Mouse (Mus musculus) liver, adult 2 months (tissue): ENCODE measurements around the gene Abl1. TPM values are rescaled to one million over a fixed set of nuclear protein-coding genes. Genes with fewer than 3 reads are reported as not detected.

Experiments used
- DNase-seq: peaks from one replicate; pipeline ENCODE4 v3.0.0-alpha.2; 2011; ENCODE audit warnings: low read depth, low spot score; ENCODE audit errors: extremely low read depth
- H3K27ac ChIP-seq: fragments of 200-500 bp; replicated peaks from 2 replicates; pipeline ENCODE4 v1.5.1; 2012; ENCODE audit warnings: low read depth, mild to moderate bottlenecking, control low read depth, inconsistent platforms, low read length; ENCODE audit not compliant: insufficient read depth
- H3K27me3 ChIP-seq: fragments of 200-500 bp; 2 replicates; pipeline ENCODE4 v1.6.1; 2012; ENCODE audit warnings: mild to moderate bottlenecking, moderate library complexity, low read length, inconsistent platforms; ENCODE audit not compliant: control insufficient read depth, insufficient read depth
- H3K36me3 ChIP-seq: fragments of 200-500 bp; 2 replicates; pipeline ENCODE4 v1.6.1; 2012; ENCODE audit warnings: low read length, inconsistent platforms; ENCODE audit not compliant: control insufficient read depth, insufficient read depth
- H3K4me1 ChIP-seq: fragments of 200-500 bp; 2 replicates; pipeline ENCODE4 v1.6.1; 2011; ENCODE audit warnings: low read length; ENCODE audit not compliant: control insufficient read depth, insufficient read depth
- H3K4me3 ChIP-seq: fragments of 200-500 bp; 2 replicates; pipeline ENCODE4 v1.5.1; 2011; ENCODE audit warnings: low read depth, mild to moderate bottlenecking, control low read depth, low read length, moderate library complexity; ENCODE audit not compliant: insufficient read depth
- H3K79me2 ChIP-seq: fragments of 200-500 bp; 2 replicates; pipeline ENCODE4 v1.6.1; 2012; ENCODE audit warnings: inconsistent platforms, mild to moderate bottlenecking, low read length, moderate library complexity; ENCODE audit not compliant: control insufficient read depth, insufficient read depth
- H3K9ac ChIP-seq: fragments of 200-500 bp; 2 replicates; pipeline ENCODE4 v1.6.1; 2012; ENCODE audit warnings: low read depth, mild to moderate bottlenecking, control low read depth, inconsistent platforms, low read length
- CTCF ChIP-seq: fragments of 200-500 bp; IDR thresholded peaks from 2 replicates; pipeline ENCODE4 v1.5.1; 2011; ENCODE audit warnings: low read depth, low read length, control low read depth
- POLR2A ChIP-seq: fragments of 200-500 bp; IDR thresholded peaks from 2 replicates; pipeline ENCODE4 v1.6.1; 2011; ENCODE audit warnings: low read length, control low read depth; ENCODE audit not compliant: insufficient read depth; ENCODE audit errors: extremely low read depth
- WGBS: fragments of 180-500 bp; shearing (Covaris S2); methylation state at CpG from one replicate; pipeline ENCODE4 v1.1.7; 2018; 5-methylcytosine and 5-hydroxymethylcytosine counted together
- polyA plus RNA-seq: library from polyadenylated mRNA; depleted of rRNA; stranded (reverse); fragments of >200 nt; gene quantifications from 2 replicates; pipeline ENCODE4 v1.2.3, GENCODE M21; 2012
- total RNA-seq: library from RNA; depleted of rRNA; stranded (reverse); fragments of >200 nt; gene quantifications from 2 replicates; pipeline ENCODE4 v1.2.3, GENCODE M21; 2014

The Abl1 gene
- total and polyA plus RNA-seq, 2 experiments, result 13.9 to 14.1 TPM

GRCm38 (mm10) chr2:31727576-31728277, 39.6 kb downstream of the Abl1 start:
- Histone ChIP-seq H3K9ac (no peak overlapping the region), H3K4me3 (no peak overlapping the region), H3K27ac (no peak overlapping the region), H3K4me1 (peaks cover 25% of the 10 kb centered on the region), H3K36me3 (no peaks in the 10 kb centered on the region), H3K79me2 (peaks cover 15% of the 10 kb centered on the region; the same call in 1 of the 2 replicates), H3K27me3 (no peaks in the 10 kb centered on the region)
- no peak for DNase-seq
- WGBS, result 75% methylated on average over 9 of the region's 9 CpGs
- no peak for TF ChIP-seq CTCF

DNA sequence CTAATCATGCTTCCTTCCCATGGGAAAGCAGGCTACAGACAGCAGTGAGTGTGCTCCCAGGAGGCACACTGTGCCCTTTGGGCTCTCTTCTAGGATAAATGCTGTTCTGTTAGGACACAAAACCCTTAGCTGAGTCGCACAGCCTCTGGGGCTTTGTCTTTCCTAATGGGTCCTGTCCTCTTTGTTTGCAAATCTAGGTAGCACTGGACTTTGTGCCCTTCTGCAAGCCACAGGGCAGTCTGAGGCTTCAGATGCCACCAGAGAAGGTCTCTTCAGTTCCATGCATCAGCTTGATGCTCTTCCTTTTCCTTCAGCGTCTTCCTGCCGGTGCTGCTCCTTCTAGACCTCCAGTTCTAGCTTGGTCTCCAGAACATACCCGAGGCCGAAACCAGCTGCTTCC, 42.5 kb downstream of the Abl1 start:
- H3K4me1 ChIP-seq, result peaks cover 27% of the 10 kb centered on the region
- peak; percentile 79 for DNase-seq
- no peak overlapping the region for H3K9ac ChIP-seq
- no peak overlapping the region for H3K4me3 ChIP-seq
- WGBS, result 38% methylated on average over 5 of the region's 5 CpGs
- H3K36me3 ChIP-seq, result no peaks in the 10 kb centered on the region
- H3K79me2 ChIP-seq, result peaks cover 16% of the 10 kb centered on the region; the same call in 1 of the 2 replicates
- H3K27ac ChIP-seq, result peak overlapping the region; percentile 62
- no peaks in the 10 kb centered on the region for H3K27me3 ChIP-seq
- TF ChIP-seq CTCF (no peak), POLR2A (no peak)

DNA sequence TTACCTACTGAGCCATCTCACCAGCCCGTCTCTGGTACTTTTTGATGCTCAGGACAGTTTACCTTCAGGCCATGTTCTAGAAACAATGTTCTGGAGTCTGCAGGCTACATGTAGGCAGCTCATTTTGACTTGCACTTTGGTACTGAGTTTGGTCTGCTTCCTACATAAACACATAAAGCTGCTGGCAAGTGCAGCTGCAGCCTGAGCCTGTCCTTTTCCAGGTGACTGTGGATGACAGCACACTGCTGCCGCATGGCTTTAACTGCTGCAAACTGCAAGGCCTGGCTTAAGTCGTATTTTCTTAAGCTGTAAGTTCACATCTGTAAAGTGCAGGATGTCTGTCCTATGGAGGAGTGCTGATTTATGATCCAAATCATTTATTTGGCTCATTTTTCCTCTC, 44.3 kb downstream of the Abl1 start:
- Histone ChIP-seq H3K9ac (no peak overlapping the region), H3K36me3 (no peaks in the 10 kb centered on the region), H3K79me2 (peaks cover 13% of the 10 kb centered on the region; the same call in 1 of the 2 replicates), H3K4me1 (peaks cover 22% of the 10 kb centered on the region), H3K27ac (no peak overlapping the region), H3K27me3 (no peaks in the 10 kb centered on the region), H3K4me3 (no peak overlapping the region)
- DNase-seq, result peak; percentile 40
- TF ChIP-seq CTCF (peak; percentile 30; the same call in 1 of the 2 replicates), POLR2A (no peak)
- 56% methylated on average over 3 of the region's 3 CpGs for WGBS

DNA sequence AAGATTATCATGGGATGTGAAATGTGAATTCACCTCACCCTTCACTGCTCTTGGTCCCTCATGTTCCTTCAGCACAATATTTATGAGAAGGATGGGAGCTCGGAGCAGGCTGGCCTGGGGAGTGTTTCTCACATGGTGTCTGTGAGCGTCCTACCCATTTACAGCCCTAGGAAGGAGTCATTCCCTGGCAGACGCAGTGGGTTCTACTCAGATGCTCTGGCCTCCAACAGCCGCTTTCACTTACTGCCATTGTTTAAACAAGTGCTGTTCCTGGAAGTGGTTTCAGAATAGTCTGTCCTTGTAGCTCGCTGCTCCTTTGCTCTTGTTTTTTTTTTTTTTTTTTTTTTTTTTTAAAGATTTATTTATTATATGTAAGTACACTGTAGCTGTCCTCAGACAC, 45.4 kb downstream of the Abl1 start:
- no peak overlapping the region for H3K4me3 ChIP-seq
- TF ChIP-seq POLR2A (no peak), CTCF (no peak)
- no peaks in the 10 kb centered on the region for H3K36me3 ChIP-seq
- WGBS, result 39% methylated on average over 5 of the region's 5 CpGs
- H3K79me2 ChIP-seq, result peaks cover 10% of the 10 kb centered on the region; the same call in 1 of the 2 replicates
- peaks cover 16% of the 10 kb centered on the region for H3K4me1 ChIP-seq
- DNase-seq, result peak; percentile 47
- H3K27me3 ChIP-seq, result no peaks in the 10 kb centered on the region
- H3K27ac ChIP-seq, result peak overlapping the region; percentile 1; the same call in 1 of the 2 replicates
- H3K9ac ChIP-seq, result no peak overlapping the region

- no peak for TF ChIP-seq CTCF
- no peak for TF ChIP-seq POLR2A
- H3K27me3 ChIP-seq, result no peaks in the 10 kb centered on the region
- 34% methylated on average over 3 of the region's 3 CpGs for WGBS
- H3K27ac ChIP-seq, result no peak overlapping the region
- DNase-seq, result no peak
- no peak overlapping the region for H3K4me3 ChIP-seq
- H3K36me3 ChIP-seq, result no peaks in the 10 kb centered on the region
- H3K4me1 ChIP-seq, result no peaks in the 10 kb centered on the region
- H3K79me2 ChIP-seq, result peaks cover 11% of the 10 kb centered on the region; the same call in 1 of the 2 replicates
- no peak overlapping the region for H3K9ac ChIP-seq
Observed at GRCm38 (mm10) chr2:31739041-31739440, 50.9 kb downstream of the Abl1 start.

DNA sequence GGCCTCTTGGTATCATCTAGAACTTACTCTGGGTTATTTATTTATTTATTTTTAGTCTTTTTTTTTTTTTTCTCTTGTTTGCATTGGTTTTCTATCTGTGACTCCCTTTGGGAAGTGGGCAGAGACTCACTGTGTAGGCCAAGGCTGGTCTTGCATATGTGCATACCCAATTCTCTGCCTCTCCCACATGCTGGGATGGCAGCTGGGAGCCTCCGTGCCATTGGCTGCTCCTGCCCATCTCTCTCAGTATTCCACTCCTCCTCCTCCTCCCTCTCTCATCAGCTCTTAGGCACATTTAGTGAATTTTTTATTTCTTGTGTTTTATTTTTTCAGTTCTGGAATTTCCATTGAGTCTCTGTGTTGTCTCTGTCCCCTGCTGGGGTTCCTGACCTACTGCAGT, 53.6 kb downstream of the Abl1 start:
- 97% methylated on average over 1 of the region's 1 CpGs for WGBS
- Histone ChIP-seq H3K27me3 (no peaks in the 10 kb centered on the region), H3K9ac (no peak overlapping the region), H3K36me3 (no peaks in the 10 kb centered on the region), H3K79me2 (peaks cover 8% of the 10 kb centered on the region; the same call in 1 of the 2 replicates), H3K4me1 (peaks cover 7% of the 10 kb centered on the region), H3K4me3 (no peak overlapping the region), H3K27ac (no peak overlapping the region)
- DNase-seq, result no peak
- no peak for TF ChIP-seq POLR2A
- TF ChIP-seq CTCF, result no peak
